Mouse (Mus musculus): ENCODE measurements around the gene Cfb. TPM values are rescaled to one million over a fixed set of nuclear protein-coding genes. Genes with fewer than 3 reads are reported as not detected.

Gene Cfb
- 0.31 TPM for polyA plus RNA-seq (2015; fragmentation: Illumina TruSeq; extraction: RNeasy Lipid Tissue Mini Kit (QIAGEN cat#74804); ENCODE audit: low read depth, low replicate concordance)

DNA sequence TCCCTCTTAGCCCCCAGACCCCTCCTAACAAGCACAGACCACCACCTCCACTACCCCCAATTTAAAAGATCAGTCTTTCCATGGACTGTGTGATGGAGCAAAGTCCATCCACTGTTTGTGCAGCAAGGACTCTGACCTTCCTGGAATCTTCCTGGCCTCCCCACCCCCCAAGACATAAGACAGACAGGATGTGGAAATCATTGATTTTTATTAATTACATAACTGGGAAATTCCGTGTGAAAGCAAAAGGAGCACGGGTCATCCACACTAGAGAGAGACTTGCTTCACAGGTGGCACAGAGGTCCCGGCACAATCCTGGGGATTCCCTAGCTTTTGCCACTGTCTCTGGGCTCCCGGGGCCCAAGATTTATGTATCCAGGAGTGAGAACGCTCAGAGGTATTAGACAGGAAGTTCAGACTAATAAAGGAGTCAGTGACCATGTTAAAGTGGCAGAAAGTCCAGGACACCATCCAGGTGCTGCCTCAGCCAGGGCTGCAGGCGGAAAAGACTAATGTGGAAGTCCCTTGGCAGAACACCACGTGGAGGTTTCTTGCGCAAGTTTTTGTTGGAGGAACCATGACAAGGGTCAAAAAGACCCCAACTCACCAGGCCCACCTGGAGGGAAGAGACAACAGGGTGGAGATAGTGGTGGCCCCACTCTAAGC is at the start of gene Cfb:
Cfb (minus strand) TSS at position 103 of the 666 bp plus-strand sequence.

DNA sequence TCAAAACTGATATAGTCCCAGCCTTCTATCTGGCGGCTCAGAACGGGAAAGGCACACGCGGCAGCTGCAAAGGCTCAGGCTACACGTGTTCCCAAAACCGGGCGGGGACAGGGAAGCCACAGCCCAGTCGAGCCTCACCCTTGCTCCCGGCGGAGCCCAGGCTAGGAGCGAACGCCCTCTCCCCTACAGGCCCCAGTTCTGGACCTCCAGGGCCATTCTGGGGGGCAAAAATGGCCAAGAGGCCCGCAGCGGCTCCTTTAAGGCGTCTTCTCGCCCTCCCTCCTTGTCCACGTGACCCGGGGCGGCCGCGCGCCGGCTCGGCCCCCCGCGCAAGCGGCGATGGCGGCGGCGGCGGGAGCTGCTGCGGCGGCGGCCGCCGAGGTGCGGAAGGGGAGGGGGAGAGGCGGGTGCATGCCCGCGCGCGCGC is 35.9 kb upstream of the Cfb start, which contains the start of the genes C2 and Ehmt2:
C2 (minus strand) TSS at position 106 of the 427 bp plus-strand sequence.
Ehmt2 (plus strand) TSS at position 310 of the 427 bp plus-strand sequence.

DNA sequence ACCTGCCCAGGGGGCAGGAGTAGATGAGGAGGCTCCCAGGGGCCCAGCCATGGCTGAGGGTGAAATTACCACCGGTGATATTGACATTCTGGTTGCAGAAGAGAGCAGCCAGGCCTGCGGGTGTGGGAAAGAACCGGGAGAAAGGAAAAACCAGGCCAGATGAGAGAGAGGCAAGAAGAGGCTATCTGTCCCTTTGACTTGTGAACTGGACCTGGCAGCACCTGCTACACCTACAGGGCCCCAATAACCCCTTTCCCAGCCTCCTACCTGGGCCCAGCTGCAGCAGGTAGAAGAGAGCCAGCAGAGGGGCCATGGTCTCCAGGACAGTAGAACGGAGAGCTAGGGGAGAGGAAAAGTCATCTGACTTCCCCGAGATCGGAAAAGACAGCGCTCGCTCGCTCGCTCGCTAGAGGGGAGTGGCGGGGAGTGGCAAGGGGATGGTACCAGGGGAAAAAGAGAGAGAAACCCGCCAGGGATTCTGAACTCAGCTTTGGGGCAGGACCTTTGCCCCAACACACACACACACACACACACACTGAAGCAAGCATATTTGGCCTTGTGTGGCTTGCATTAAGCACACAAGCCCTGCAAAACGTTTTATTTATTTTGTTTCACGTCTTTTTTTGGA is 19.5 kb upstream of the Cfb start, which contains the start of gene Gm20547:
Gm20547 (minus strand) TSS at position 360 of the 628 bp plus-strand sequence.

DNA sequence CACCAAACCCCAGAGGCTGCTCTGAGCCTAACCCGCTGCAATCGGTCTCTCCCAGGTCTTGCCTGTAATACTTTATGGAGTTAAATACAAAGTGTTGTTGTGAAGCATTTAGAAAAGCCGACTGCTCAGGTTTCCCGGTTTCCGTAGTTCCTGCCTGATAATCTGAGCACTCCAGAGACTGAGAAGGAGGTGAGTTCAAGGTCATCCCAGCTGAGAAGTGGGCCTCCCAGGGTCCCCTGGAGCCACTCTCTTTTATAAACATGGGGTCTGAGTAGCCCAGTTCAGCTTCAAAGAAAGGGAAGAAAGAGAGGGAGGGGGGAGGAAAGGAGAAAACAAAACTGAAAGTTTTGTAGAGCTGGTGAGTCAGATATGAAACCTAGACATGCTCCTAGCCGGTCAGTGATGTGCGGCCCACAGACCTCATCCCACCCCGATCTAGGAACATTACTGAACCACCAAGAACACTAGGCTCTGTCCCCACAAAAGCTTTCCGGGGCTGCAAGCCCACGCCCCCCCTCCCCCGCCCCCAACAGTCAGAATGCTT is 17.1 kb upstream of the Cfb start, which contains the start of gene Zbtb12:
Zbtb12 (plus strand) TSS at position 148 of the 544 bp plus-strand sequence.

DNA sequence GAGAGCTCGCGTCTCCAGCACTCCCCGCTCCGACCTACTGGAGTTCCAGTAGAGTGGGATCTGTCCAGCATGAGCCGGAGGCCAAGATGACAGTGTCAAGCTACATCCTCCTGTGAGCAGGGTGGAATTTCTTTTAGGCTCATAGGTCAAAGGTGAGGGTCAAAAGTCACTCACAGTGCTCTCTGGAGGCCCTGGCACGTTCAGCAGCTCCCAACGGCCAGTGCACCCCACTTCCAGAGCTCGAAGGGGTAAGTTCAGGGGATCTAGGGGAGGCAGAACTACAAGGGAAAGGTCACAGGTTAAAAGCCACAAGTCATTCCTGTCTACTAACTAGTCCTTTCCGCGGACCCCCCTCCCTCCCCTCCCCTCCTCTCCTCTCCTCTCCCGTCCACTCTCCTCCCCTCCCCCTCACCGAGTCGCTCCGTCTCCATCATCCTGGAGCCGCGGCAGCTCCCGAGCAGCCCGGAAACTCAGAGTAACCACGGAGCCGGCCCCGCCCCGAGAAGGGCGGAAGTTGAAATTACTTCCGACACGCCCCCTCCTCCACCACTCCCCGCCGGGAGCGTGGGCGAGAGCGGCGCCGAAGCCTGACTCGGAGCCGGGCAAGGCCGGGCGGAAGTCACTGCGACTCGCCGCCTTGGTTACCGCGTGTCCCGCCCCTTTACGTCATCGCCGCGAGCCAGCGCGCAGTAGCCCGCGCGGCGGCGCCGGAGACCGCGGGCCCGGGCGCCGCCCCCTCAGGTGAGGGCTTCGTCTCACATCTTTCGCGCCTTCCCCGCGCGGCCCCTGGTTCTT is 12.4 kb downstream of the Cfb start, which contains the start of the genes Skiv2l and Nelfe:
Skiv2l (minus strand) TSS at position 489 of the 795 bp plus-strand sequence.
Nelfe (plus strand) TSS at position 670 of the 795 bp plus-strand sequence.

DNA sequence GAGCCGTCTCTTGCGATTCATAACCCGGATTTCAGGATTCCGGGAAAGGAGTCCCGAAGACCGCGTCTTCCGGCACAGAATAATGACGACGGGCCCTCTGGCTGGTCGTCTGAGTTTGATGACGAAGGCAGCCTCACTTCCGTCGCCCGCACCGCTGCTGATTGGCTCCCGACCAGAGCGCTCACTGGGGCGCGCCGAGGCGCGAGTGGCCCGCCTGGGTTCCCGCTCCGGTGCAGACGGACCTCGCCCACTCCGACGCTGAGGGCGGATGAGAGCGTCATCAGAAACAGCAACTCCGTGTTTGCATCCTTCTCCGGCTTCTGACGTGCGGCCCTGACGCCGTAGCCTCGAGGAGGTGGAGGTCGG is 25.5 kb downstream of the Cfb start, which contains the start of the genes Stk19 and Dxo:
Stk19 (minus strand) TSS at position 90 of the 366 bp plus-strand sequence.
Dxo (plus strand) TSS at position 164 of the 366 bp plus-strand sequence.

Other genes starting within 250 kb of the Cfb start
- gene Egfl8, start 246.5 kb downstream of the Cfb start, polyA plus RNA-seq (2015; fragmentation: Illumina TruSeq; extraction: RNeasy Lipid Tissue Mini Kit (QIAGEN cat#74804); ENCODE audit: low read depth, low replicate concordance) = 3.2 TPM
- gene Ppt2, start 234.0 kb downstream of the Cfb start, polyA plus RNA-seq (2015; fragmentation: Illumina TruSeq; extraction: RNeasy Lipid Tissue Mini Kit (QIAGEN cat#74804); ENCODE audit: low read depth, low replicate concordance) = 37.7 TPM
- 123 TPM for gene Prrt1, start 233.0 kb downstream of the Cfb start, polyA plus RNA-seq (2015; fragmentation: Illumina TruSeq; extraction: RNeasy Lipid Tissue Mini Kit (QIAGEN cat#74804); ENCODE audit: low read depth, low replicate concordance)
- gene Fkbpl, start 217.8 kb downstream of the Cfb start, polyA plus RNA-seq (2015; fragmentation: Illumina TruSeq; extraction: RNeasy Lipid Tissue Mini Kit (QIAGEN cat#74804); ENCODE audit: low read depth, low replicate concordance) = 12.5 TPM
- 54.8 TPM for gene Atf6b, start 215.4 kb downstream of the Cfb start, polyA plus RNA-seq (2015; fragmentation: Illumina TruSeq; extraction: RNeasy Lipid Tissue Mini Kit (QIAGEN cat#74804); ENCODE audit: low read depth, low replicate concordance)
- gene Tnxb, start 192.0 kb downstream of the Cfb start, polyA plus RNA-seq (2015; fragmentation: Illumina TruSeq; extraction: RNeasy Lipid Tissue Mini Kit (QIAGEN cat#74804); ENCODE audit: low read depth, low replicate concordance) = 0.86 TPM
- 10.9 TPM for gene C4b, start 118.6 kb downstream of the Cfb start, polyA plus RNA-seq (2015; fragmentation: Illumina TruSeq; extraction: RNeasy Lipid Tissue Mini Kit (QIAGEN cat#74804); ENCODE audit: low read depth, low replicate concordance)
- gene Cyp21a1, start 58.0 kb downstream of the Cfb start, polyA plus RNA-seq (2015; fragmentation: Illumina TruSeq; extraction: RNeasy Lipid Tissue Mini Kit (QIAGEN cat#74804); ENCODE audit: low read depth, low replicate concordance) = not detected
- 67.9 TPM for gene Stk19, start 25.6 kb downstream of the Cfb start, polyA plus RNA-seq (2015; fragmentation: Illumina TruSeq; extraction: RNeasy Lipid Tissue Mini Kit (QIAGEN cat#74804); ENCODE audit: low read depth, low replicate concordance)
- gene Dxo, start 25.5 kb downstream of the Cfb start, polyA plus RNA-seq (2015; fragmentation: Illumina TruSeq; extraction: RNeasy Lipid Tissue Mini Kit (QIAGEN cat#74804); ENCODE audit: low read depth, low replicate concordance) = 37.4 TPM
- gene Skiv2l, start 12.3 kb downstream of the Cfb start, polyA plus RNA-seq (2015; fragmentation: Illumina TruSeq; extraction: RNeasy Lipid Tissue Mini Kit (QIAGEN cat#74804); ENCODE audit: low read depth, low replicate concordance) = 47.0 TPM
- gene Nelfe, start 12.1 kb downstream of the Cfb start, polyA plus RNA-seq (2015; fragmentation: Illumina TruSeq; extraction: RNeasy Lipid Tissue Mini Kit (QIAGEN cat#74804); ENCODE audit: low read depth, low replicate concordance) = 35.3 TPM
- 5.7 TPM for gene Zbtb12, start 17.0 kb upstream of the Cfb start, polyA plus RNA-seq (2015; fragmentation: Illumina TruSeq; extraction: RNeasy Lipid Tissue Mini Kit (QIAGEN cat#74804); ENCODE audit: low read depth, low replicate concordance)
- gene Gm20547, start 19.5 kb upstream of the Cfb start, polyA plus RNA-seq (2015; fragmentation: Illumina TruSeq; extraction: RNeasy Lipid Tissue Mini Kit (QIAGEN cat#74804); ENCODE audit: low read depth, low replicate concordance) = not detected
- 1.5 TPM for gene C2, start 35.7 kb upstream of the Cfb start, polyA plus RNA-seq (2015; fragmentation: Illumina TruSeq; extraction: RNeasy Lipid Tissue Mini Kit (QIAGEN cat#74804); ENCODE audit: low read depth, low replicate concordance)
- 122 TPM for gene Ehmt2, start 36.0 kb upstream of the Cfb start, polyA plus RNA-seq (2015; fragmentation: Illumina TruSeq; extraction: RNeasy Lipid Tissue Mini Kit (QIAGEN cat#74804); ENCODE audit: low read depth, low replicate concordance)
- 0.19 TPM for gene Slc44a4, start 51.9 kb upstream of the Cfb start, polyA plus RNA-seq (2015; fragmentation: Illumina TruSeq; extraction: RNeasy Lipid Tissue Mini Kit (QIAGEN cat#74804); ENCODE audit: low read depth, low replicate concordance)
- gene Neu1, start 68.7 kb upstream of the Cfb start, polyA plus RNA-seq (2015; fragmentation: Illumina TruSeq; extraction: RNeasy Lipid Tissue Mini Kit (QIAGEN cat#74804); ENCODE audit: low read depth, low replicate concordance) = 51.2 TPM
- 8.3 TPM for gene Hspa1b, start 96.7 kb upstream of the Cfb start, polyA plus RNA-seq (2015; fragmentation: Illumina TruSeq; extraction: RNeasy Lipid Tissue Mini Kit (QIAGEN cat#74804); ENCODE audit: low read depth, low replicate concordance)
- not detected for gene Gm20481, start 107.4 kb upstream of the Cfb start, polyA plus RNA-seq (2015; fragmentation: Illumina TruSeq; extraction: RNeasy Lipid Tissue Mini Kit (QIAGEN cat#74804); ENCODE audit: low read depth, low replicate concordance)
- 8.4 TPM for gene Hspa1a, start 109.6 kb upstream of the Cfb start, polyA plus RNA-seq (2015; fragmentation: Illumina TruSeq; extraction: RNeasy Lipid Tissue Mini Kit (QIAGEN cat#74804); ENCODE audit: low read depth, low replicate concordance)
- 0.36 TPM for gene Hspa1l, start 110.2 kb upstream of the Cfb start, polyA plus RNA-seq (2015; fragmentation: Illumina TruSeq; extraction: RNeasy Lipid Tissue Mini Kit (QIAGEN cat#74804); ENCODE audit: low read depth, low replicate concordance)
- 26.4 TPM for gene Lsm2, start 119.3 kb upstream of the Cfb start, polyA plus RNA-seq (2015; fragmentation: Illumina TruSeq; extraction: RNeasy Lipid Tissue Mini Kit (QIAGEN cat#74804); ENCODE audit: low read depth, low replicate concordance)
- 22.8 TPM for gene Vars, start 138.5 kb upstream of the Cfb start, polyA plus RNA-seq (2015; fragmentation: Illumina TruSeq; extraction: RNeasy Lipid Tissue Mini Kit (QIAGEN cat#74804); ENCODE audit: low read depth, low replicate concordance)
- gene Vwa7, start 154.1 kb upstream of the Cfb start, polyA plus RNA-seq (2015; fragmentation: Illumina TruSeq; extraction: RNeasy Lipid Tissue Mini Kit (QIAGEN cat#74804); ENCODE audit: low read depth, low replicate concordance) = 0.71 TPM
- gene Sapcd1, start 165.5 kb upstream of the Cfb start, polyA plus RNA-seq (2015; fragmentation: Illumina TruSeq; extraction: RNeasy Lipid Tissue Mini Kit (QIAGEN cat#74804); ENCODE audit: low read depth, low replicate concordance) = not detected
- gene Msh5, start 184.2 kb upstream of the Cfb start, polyA plus RNA-seq (2015; fragmentation: Illumina TruSeq; extraction: RNeasy Lipid Tissue Mini Kit (QIAGEN cat#74804); ENCODE audit: low read depth, low replicate concordance) = 0.67 TPM
- gene Clic1, start 187.4 kb upstream of the Cfb start, polyA plus RNA-seq (2015; fragmentation: Illumina TruSeq; extraction: RNeasy Lipid Tissue Mini Kit (QIAGEN cat#74804); ENCODE audit: low read depth, low replicate concordance) = 22.1 TPM
- gene Ddah2, start 196.5 kb upstream of the Cfb start, polyA plus RNA-seq (2015; fragmentation: Illumina TruSeq; extraction: RNeasy Lipid Tissue Mini Kit (QIAGEN cat#74804); ENCODE audit: low read depth, low replicate concordance) = 19.3 TPM
- not detected for gene Ly6g6c, start 202.9 kb upstream of the Cfb start, polyA plus RNA-seq (2015; fragmentation: Illumina TruSeq; extraction: RNeasy Lipid Tissue Mini Kit (QIAGEN cat#74804); ENCODE audit: low read depth, low replicate concordance)
- not detected for gene Mpig6b, start 203.7 kb upstream of the Cfb start, polyA plus RNA-seq (2015; fragmentation: Illumina TruSeq; extraction: RNeasy Lipid Tissue Mini Kit (QIAGEN cat#74804); ENCODE audit: low read depth, low replicate concordance)
- 5.5 TPM for gene Ly6g6e, start 214.4 kb upstream of the Cfb start, polyA plus RNA-seq (2015; fragmentation: Illumina TruSeq; extraction: RNeasy Lipid Tissue Mini Kit (QIAGEN cat#74804); ENCODE audit: low read depth, low replicate concordance)
- 1.8 TPM for gene Ly6g6d, start 215.5 kb upstream of the Cfb start, polyA plus RNA-seq (2015; fragmentation: Illumina TruSeq; extraction: RNeasy Lipid Tissue Mini Kit (QIAGEN cat#74804); ENCODE audit: low read depth, low replicate concordance)
- 0.70 TPM for gene Ly6g6f, start 223.1 kb upstream of the Cfb start, polyA plus RNA-seq (2015; fragmentation: Illumina TruSeq; extraction: RNeasy Lipid Tissue Mini Kit (QIAGEN cat#74804); ENCODE audit: low read depth, low replicate concordance)
- gene Abhd16a, start 226.7 kb upstream of the Cfb start, polyA plus RNA-seq (2015; fragmentation: Illumina TruSeq; extraction: RNeasy Lipid Tissue Mini Kit (QIAGEN cat#74804); ENCODE audit: low read depth, low replicate concordance) = 106 TPM
- not detected for gene Ly6g5c, start 245.8 kb upstream of the Cfb start, polyA plus RNA-seq (2015; fragmentation: Illumina TruSeq; extraction: RNeasy Lipid Tissue Mini Kit (QIAGEN cat#74804); ENCODE audit: low read depth, low replicate concordance)